Mouse (Mus musculus) stomach, embryonic 15.5 days (tissue): Measurements from ENCODE around the gene Rbms1. TPM values are rescaled to one million over a fixed set of nuclear protein-coding genes. Genes with fewer than 3 reads are reported as not detected.

ENCODE experiments used
- ATAC-seq: fragments of 200-750 bp; cut with Nextera tagmentation; 2 replicates; pipeline ENCODE4 v1.8.0; 2017; ENCODE audit warnings: low read depth, moderate number of reproducible peaks, moderate TSS enrichment; ENCODE audit not compliant: insufficient read depth, low FRiP score
- H3K27ac ChIP-seq: fragments of 300-500 bp; sonication (generic); 2 replicates; pipeline ENCODE4 v1.5.1; 2015; ENCODE audit warnings: mild to moderate bottlenecking, inconsistent platforms
- H3K27me3 ChIP-seq: fragments of 300-500 bp; sonication (generic); replicated peaks from 2 replicates; pipeline ENCODE4 v1.6.1; 2015; ENCODE audit warnings: inconsistent platforms
- H3K36me3 ChIP-seq: fragments of 300-500 bp; sonication (generic); 2 replicates; pipeline ENCODE4 v1.6.1; 2015; ENCODE audit warnings: inconsistent platforms
- H3K4me1 ChIP-seq: fragments of 300-500 bp; sonication (generic); 2 replicates; pipeline ENCODE4 v1.6.1; 2015; ENCODE audit warnings: inconsistent platforms
- H3K4me2 ChIP-seq: fragments of 300-500 bp; sonication (generic); 2 replicates; pipeline ENCODE4 v1.6.1; 2015; ENCODE audit warnings: mild to moderate bottlenecking, inconsistent platforms
- H3K4me3 ChIP-seq: fragments of 300-500 bp; sonication (generic); replicated peaks from 2 replicates; pipeline ENCODE4 v1.5.1; 2015; ENCODE audit warnings: inconsistent platforms
- H3K9ac ChIP-seq: fragments of 300-500 bp; sonication (generic); 2 replicates; pipeline ENCODE4 v1.6.1; 2015; ENCODE audit warnings: inconsistent platforms
- H3K9me3 ChIP-seq: fragments of 300-500 bp; sonication (generic); 2 replicates; pipeline ENCODE4 v1.6.1; 2016; ENCODE audit warnings: inconsistent platforms
- WGBS: fragments of 180-500 bp; shearing (Covaris S2); methylation state at CpG from one replicate; pipeline ENCODE4 v1.1.7; 2015; 5-methylcytosine and 5-hydroxymethylcytosine counted together
- polyA plus RNA-seq: library from polyadenylated mRNA; unstranded; fragments of >200 nt; fragmentation: Nextera tagmentation; extraction: Ambion mirVana; gene quantifications from 2 replicates; pipeline ENCODE4 v1.2.1, GENCODE M21; 2015

The Rbms1 gene
- polyA plus RNA-seq, 1 experiment from 2014 or later = 130 TPM

DNA sequence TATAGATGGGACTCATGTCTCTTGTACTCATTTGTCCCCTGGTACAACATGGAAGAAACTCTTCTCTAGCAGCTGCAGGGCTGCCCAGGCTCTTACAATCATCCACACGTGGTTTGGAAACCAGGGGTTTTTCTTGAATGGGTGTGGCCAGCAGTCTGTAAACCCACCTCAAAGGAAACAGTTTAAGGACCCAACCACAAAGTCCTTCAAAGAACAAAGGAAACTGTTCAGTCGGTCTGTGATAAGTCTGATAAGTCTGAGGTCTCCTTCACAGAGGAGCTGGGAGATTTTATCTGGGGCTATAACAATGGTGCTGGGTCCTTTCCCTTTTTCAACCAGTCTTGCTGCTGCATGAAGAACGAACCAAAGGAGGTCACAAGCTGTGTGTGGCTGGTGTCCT is 188.5 kb downstream of the Rbms1 start:
- Histone ChIP-seq H3K4me2 (no peak overlapping the region), H3K27me3 (no peaks in the 10 kb centered on the region), H3K36me3 (peaks cover 44% of the 10 kb centered on the region), H3K4me3 (no peak overlapping the region), H3K27ac (no peak overlapping the region), H3K9ac (no peak overlapping the region), H3K4me1 (no peaks in the 10 kb centered on the region), H3K9me3 (no peaks in the 10 kb centered on the region)
- no peak for ATAC-seq
- WGBS = 40% methylated on average over 3 of the region's 3 CpGs

DNA sequence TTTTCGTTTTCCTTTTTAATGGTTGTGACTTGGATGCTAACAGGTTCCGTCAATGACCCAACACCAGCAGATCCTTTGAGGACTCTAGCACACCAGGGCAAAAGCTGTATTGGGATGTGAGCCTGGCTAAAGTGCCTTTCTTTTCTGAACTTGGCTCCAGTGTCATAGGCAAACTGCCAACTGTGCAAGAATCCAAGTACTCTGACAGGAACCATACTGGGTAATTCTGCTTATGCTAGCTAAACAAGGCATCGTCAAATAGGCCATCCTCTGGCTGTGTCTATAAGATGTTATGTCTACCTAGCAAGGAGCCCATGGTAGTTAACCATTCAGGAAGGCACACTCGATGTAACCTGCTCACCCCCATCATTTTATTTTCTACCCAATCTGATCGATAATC is 189.4 kb downstream of the Rbms1 start:
- WGBS = 83% methylated on average over 5 of the region's 5 CpGs
- H3K36me3 ChIP-seq = peaks cover 39% of the 10 kb centered on the region

DNA sequence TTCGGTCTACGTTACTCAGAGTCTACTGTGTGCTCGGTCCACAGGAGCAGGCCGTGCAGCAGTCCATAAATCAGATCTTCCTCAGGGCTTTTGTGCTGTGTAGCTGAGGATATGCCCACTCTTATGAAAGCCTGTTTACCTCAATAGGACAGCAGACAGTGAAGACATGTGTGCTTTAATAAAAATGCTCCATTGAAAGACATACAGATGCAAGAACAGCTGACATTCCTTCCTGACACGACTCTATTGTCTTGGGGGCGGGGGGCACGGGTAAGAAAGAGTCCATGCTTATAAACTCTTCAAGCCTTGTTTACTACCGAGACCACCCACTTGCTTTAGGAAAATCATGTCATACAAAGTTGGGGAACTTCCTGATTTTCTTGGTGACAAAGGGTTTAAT is 196.6 kb downstream of the Rbms1 start:
- Histone ChIP-seq H3K4me2 (no peak overlapping the region), H3K9ac (no peak overlapping the region), H3K4me1 (peaks cover 4% of the 10 kb centered on the region; the same call in 1 of the 2 replicates), H3K4me3 (no peak overlapping the region), H3K9me3 (no peaks in the 10 kb centered on the region), H3K36me3 (peaks cover 39% of the 10 kb centered on the region), H3K27ac (0 out of 2 replicates have a peak overlapping the region, but pooled peaks have one; percentile 12), H3K27me3 (no peaks in the 10 kb centered on the region)
- WGBS = 57% methylated on average over 8 of the region's 8 CpGs
- ATAC-seq = no peak

More for the DNA sequence above, 189.4 kb downstream of the Rbms1 start:
- Histone ChIP-seq H3K4me1 (no peaks in the 10 kb centered on the region), H3K27me3 (no peaks in the 10 kb centered on the region), H3K4me2 (no peak overlapping the region), H3K9me3 (no peaks in the 10 kb centered on the region), H3K27ac (peak overlapping the region; percentile 23; the same call in 1 of the 2 replicates), H3K4me3 (no peak overlapping the region), H3K9ac (no peak overlapping the region)
- no peak for ATAC-seq

DNA sequence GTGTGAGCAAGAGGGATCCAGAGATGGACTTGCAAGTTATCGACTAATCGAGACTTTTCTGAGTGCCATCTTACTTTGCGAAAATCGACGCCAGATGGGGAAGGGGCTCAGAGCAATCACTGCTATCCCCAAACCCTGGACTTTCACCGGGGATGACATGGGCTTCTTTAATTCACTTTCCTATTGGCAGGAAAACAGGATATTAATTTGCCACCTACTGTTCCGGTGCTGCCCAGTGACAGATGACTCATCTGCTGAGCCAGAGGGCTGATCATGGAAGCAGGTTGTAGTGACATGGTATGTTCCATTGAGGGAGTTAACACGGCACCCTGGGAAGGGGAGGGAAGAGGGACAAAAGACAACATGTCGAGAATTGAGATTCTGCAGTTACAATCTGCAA is 206.8 kb downstream of the Rbms1 start:
- no peak for ATAC-seq
- no peak overlapping the region for H3K27ac ChIP-seq
- no peak overlapping the region for H3K9ac ChIP-seq
- WGBS = 87% methylated on average over 9 of the region's 9 CpGs
- no peak overlapping the region for H3K4me2 ChIP-seq
- H3K4me3 ChIP-seq = no peak overlapping the region
- H3K36me3 ChIP-seq = peaks cover 21% of the 10 kb centered on the region; the same call in 1 of the 2 replicates
- H3K9me3 ChIP-seq = no peaks in the 10 kb centered on the region
- H3K27me3 ChIP-seq = no peaks in the 10 kb centered on the region
- no peaks in the 10 kb centered on the region for H3K4me1 ChIP-seq

DNA sequence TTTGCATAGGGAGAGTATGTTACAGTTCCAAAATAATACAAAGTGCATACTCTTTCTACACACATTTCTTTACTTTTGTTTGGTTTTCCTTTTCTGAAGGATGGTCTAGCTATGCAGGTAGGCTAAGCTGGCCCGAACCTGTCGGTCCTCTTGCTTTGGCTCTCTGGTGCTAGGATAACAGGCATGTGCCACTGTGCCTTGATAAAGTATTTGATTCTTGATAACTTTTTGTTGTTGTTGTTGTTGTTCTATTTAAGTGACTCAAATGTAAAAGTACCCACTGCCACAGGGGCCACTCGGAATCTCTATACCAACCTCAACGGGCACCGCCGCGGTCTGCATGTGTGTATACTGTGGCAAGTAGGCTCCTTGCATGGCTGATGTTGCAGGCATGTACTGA is 207.9 kb downstream of the Rbms1 start:
- no peaks in the 10 kb centered on the region for H3K9me3 ChIP-seq
- ATAC-seq = no peak
- H3K27me3 ChIP-seq = no peaks in the 10 kb centered on the region
- H3K9ac ChIP-seq = no peak overlapping the region
- no peak overlapping the region for H3K27ac ChIP-seq
- H3K4me3 ChIP-seq = no peak overlapping the region
- WGBS = 93% methylated on average over 7 of the region's 7 CpGs
- no peak overlapping the region for H3K4me2 ChIP-seq
- peaks cover 18% of the 10 kb centered on the region; the same call in 1 of the 2 replicates for H3K36me3 ChIP-seq
- no peaks in the 10 kb centered on the region for H3K4me1 ChIP-seq

DNA sequence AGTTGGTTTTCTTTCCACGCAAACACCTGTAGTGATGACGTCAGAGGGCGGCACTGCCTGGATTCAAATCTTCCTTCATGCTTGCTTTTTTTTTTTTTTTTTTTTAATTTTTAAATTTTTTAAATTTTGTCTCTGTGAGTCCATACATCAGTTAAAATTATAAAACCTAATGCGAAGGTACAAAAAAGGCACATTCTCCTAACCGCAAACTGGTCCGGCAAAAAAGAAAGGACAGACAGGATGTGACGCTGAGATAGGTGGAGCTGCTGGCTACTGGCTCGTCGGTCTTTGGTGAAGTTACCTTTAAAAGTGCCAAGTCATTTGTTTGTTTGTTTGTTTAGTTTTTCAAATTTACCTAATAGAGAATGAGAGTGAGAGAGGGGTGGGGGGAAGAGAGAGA is 211.7 kb downstream of the Rbms1 start:
- Histone ChIP-seq H3K9me3 (no peaks in the 10 kb centered on the region), H3K4me2 (no peak overlapping the region), H3K9ac (no peak overlapping the region), H3K4me1 (no peaks in the 10 kb centered on the region), H3K27ac (no peak overlapping the region), H3K4me3 (no peak overlapping the region), H3K36me3 (peaks cover 10% of the 10 kb centered on the region; the same call in 1 of the 2 replicates), H3K27me3 (no peaks in the 10 kb centered on the region)
- 91% methylated on average over 9 of the region's 9 CpGs for WGBS
- ATAC-seq = no peak

DNA sequence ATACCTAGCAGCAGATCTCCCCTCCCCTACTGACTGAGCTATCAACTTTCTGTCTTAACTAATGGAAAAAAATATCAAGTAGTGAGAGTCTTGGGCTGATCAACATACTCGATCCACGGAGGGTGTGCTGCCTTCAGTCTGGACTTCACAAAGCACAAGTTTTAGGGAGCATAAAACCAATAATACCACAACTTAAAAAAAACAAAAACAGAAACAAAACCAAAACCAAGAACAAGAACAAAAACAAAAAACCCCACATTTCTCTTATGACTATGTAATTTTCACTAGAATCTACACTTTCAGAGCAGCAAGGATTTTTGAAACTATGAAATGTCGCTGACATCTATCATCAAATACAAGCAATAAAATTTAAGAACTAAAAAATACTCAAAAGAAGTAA is 212.4 kb downstream of the Rbms1 start:
- Histone ChIP-seq H3K4me1 (no peaks in the 10 kb centered on the region), H3K9ac (no peak overlapping the region), H3K4me2 (no peak overlapping the region), H3K4me3 (no peak overlapping the region), H3K9me3 (no peaks in the 10 kb centered on the region), H3K36me3 (peaks cover 4% of the 10 kb centered on the region; the same call in 1 of the 2 replicates), H3K27me3 (no peaks in the 10 kb centered on the region), H3K27ac (no peak overlapping the region)
- WGBS = 87% methylated on average over 3 of the region's 3 CpGs
- no peak for ATAC-seq

DNA sequence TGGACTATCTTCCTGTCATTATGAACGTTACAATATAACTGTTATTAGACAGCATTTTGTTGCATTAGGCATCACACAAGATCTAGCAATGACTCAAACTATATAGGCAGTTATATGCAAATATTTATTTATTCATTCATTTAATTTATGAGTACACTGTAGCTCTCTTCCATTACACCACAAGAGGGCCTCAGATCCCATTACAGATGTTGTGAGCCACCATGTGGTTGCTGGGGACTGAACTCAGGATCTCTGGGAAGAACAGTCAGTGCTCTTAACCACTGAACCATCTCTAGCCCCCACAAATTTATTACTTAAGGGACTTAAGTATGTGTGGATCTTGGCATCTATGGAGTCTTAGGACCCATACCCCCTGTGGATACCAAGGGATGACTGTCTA is 214.4 kb downstream of the Rbms1 start:
- no peaks in the 10 kb centered on the region for H3K4me1 ChIP-seq
- H3K27me3 ChIP-seq = no peaks in the 10 kb centered on the region
- H3K9ac ChIP-seq = no peak overlapping the region
- H3K4me2 ChIP-seq = no peak overlapping the region
- WGBS = 89% methylated on average over 1 of the region's 1 CpGs
- H3K9me3 ChIP-seq = no peaks in the 10 kb centered on the region
- H3K27ac ChIP-seq = no peak overlapping the region
- no peak overlapping the region for H3K4me3 ChIP-seq
- no peaks in the 10 kb centered on the region; the same call in 1 of the 2 replicates for H3K36me3 ChIP-seq
- ATAC-seq = no peak

DNA sequence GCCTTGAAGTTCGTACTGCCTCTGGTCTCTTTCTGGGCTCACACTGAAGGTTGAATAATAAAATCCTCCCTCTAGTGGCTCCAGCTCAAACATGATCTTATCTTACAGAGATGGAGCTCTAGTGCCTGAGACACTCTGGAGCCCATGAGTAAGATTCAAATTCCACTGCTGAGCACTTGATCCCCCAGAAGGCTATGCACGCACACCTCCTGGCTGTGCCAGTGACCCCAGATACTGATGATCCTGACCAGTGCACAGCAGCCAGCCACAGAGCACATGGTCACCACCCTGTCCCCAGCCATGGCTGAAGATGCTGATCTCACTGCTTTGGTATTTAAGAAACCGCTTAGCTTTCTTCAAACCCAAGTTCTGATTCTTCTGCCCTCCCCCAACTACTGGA is 215.4 kb downstream of the Rbms1 start:
- H3K4me3 ChIP-seq = no peak overlapping the region
- WGBS = 54% methylated on average over 3 of the region's 3 CpGs
- H3K9ac ChIP-seq = no peak overlapping the region
- no peaks in the 10 kb centered on the region for H3K27me3 ChIP-seq
- H3K4me1 ChIP-seq = no peaks in the 10 kb centered on the region
- no peaks in the 10 kb centered on the region for H3K9me3 ChIP-seq
- no peaks in the 10 kb centered on the region; the same call in 1 of the 2 replicates for H3K36me3 ChIP-seq
- ATAC-seq = no peak
- no peak overlapping the region for H3K4me2 ChIP-seq
- H3K27ac ChIP-seq = no peak overlapping the region

DNA sequence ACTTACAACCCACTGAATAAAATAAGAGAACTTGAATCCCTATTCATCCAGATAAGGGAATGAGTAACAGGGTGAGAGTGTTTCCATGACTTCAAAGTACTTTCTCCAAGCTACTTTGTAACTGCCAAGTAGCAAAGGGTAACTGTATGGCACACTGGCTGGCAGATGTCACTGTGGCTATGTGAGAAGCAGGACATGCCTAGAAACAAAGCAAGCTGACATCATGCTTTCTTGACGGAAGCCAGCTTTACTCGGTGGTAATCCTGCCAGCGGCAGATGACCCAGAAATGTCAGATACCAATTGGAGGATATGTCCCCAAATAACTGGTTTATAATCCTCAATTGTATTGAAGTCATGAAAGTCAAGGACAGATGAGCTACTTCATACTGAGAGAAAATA is 218.3 kb downstream of the Rbms1 start:
- Histone ChIP-seq H3K4me3 (no peak overlapping the region), H3K27ac (no peak overlapping the region), H3K36me3 (no peaks in the 10 kb centered on the region; the same call in 1 of the 2 replicates), H3K9me3 (no peaks in the 10 kb centered on the region), H3K4me2 (no peak overlapping the region), H3K27me3 (no peaks in the 10 kb centered on the region), H3K4me1 (no peaks in the 10 kb centered on the region), H3K9ac (no peak overlapping the region)
- WGBS = 73% methylated on average over 3 of the region's 3 CpGs
- no peak for ATAC-seq

DNA sequence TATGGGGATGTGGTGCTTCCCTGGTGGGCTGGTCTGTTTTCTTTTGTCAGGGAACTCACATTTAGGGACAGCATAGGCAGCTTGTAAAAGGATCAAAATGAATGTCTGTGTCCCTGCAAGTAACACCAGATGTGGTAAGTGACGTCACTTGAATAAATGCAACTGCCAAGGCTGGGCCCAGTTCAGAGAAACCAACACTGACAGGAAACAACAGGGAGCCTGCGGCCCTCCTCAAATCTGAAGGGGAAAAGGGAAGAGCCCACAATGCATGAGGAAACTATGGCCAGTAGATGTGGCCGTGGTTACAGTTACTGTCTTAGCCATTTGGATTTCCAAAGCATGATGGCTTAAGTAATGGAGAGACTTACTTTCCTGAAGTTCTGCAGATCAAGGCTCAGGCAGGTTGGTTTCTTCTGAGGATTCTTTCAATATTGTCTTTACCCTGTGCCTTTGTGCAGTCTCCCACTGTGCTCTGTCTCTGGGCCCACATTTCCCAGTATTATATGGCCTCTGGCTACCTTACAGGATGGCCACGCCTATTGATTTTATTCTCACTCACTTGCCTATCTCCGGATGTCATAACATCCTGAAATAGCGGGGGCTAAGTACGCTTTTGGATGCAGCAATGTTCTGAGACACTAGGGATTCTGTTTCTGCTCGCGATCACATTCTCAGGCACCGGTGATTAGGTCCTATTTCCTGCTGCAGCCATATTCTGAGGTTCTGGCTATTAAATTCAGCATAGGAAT is 223.4 kb downstream of the Rbms1 start:
- Histone ChIP-seq H3K4me2 (no peak overlapping the region), H3K9me3 (no peaks in the 10 kb centered on the region), H3K27ac (no peak overlapping the region), H3K9ac (no peak overlapping the region), H3K4me1 (no peaks in the 10 kb centered on the region), H3K27me3 (no peaks in the 10 kb centered on the region), H3K36me3 (no peaks in the 10 kb centered on the region), H3K4me3 (no peak overlapping the region)
- 70% methylated on average over 10 of the region's 10 CpGs for WGBS
- no peak for ATAC-seq

DNA sequence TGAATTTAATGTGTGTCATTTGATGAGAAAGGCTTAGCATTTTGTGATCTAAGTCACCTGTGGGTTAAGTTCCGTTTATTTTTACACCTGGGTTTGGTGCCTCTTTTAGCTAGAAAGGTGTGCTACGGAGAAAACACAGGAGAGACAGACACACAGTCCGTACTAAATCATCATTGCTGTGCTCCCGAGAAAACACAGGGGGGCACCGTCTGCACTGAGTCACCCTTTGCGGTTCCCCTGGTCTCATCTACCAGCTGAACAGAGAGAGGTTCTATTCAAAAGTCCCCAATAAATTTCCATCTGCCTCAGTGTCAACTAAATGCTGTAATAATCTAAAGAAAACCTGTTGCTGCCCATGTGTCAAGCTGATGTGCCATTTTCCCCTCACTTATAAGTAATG is 232.1 kb downstream of the Rbms1 start:
- H3K4me3 ChIP-seq = no peak overlapping the region
- no peak overlapping the region for H3K9ac ChIP-seq
- no peaks in the 10 kb centered on the region for H3K36me3 ChIP-seq
- ATAC-seq = no peak
- peaks cover 6% of the 10 kb centered on the region for H3K4me1 ChIP-seq
- H3K27ac ChIP-seq = no peak overlapping the region
- H3K9me3 ChIP-seq = no peaks in the 10 kb centered on the region
- no peaks in the 10 kb centered on the region for H3K27me3 ChIP-seq
- no peak overlapping the region for H3K4me2 ChIP-seq
- WGBS = 48% methylated on average over 6 of the region's 6 CpGs
